In genomic region chr11:60016726-60017125, GRCm38 (mm10) we compare ENCODE assay signal across 16 mouse cellular contexts. TPM values are rescaled to one million over a fixed set of nuclear protein-coding genes. Genes with fewer than 3 reads are reported as not detected.
DNase-seq lines count a peak whose midpoint lies in the region; ATAC-seq lines count a peak whose summit lies in the region.
"Had no signal": no experiment of that assay in that cellular context is flagged by ENCODE, and none has a peak within 500 bp of the region (broad histone marks: within the 10 kb centered on the region; RNA-seq: fewer than 3 reads in every experiment).

No protein-coding gene starts in this region.

- 32% methylated on average over 4 of the region's 4 CpGs for WGBS in lung, embryonic 15.5 days
- 21% methylated on average over 4 of the region's 4 CpGs for WGBS in kidney, embryonic 14.5 days

- H3K4me1 ChIP-seq in lung, embryonic 15.5 days, result no peaks in the 10 kb centered on the region
- no peaks in the 10 kb centered on the region for H3K4me1 ChIP-seq in kidney, embryonic 14.5 days (ENCODE audit: control insufficient read depth, insufficient read depth, low read length)
- H3K4me1 ChIP-seq: embryonic facial prominence, embryonic 12.5 days; liver, embryonic 12.5 days had no signal

- ATAC-seq in lung, embryonic 15.5 days (ENCODE audit: borderline replicate concordance, extremely low read depth, low FRiP score, low TSS enrichment), result no peak
- peak; percentile 39; the same call in 1 of the 2 replicates for ATAC-seq in kidney, embryonic 14.5 days (ENCODE audit: low FRiP score, low TSS enrichment)
- ATAC-seq: intestine, embryonic 16.5 days; liver, embryonic 12.5 days had no signal

- 0 out of 2 replicates have a peak overlapping the region, but pooled peaks have one; percentile 53 for H3K27ac ChIP-seq in lung, embryonic 15.5 days
- no peak overlapping the region for H3K27ac ChIP-seq in kidney, embryonic 14.5 days (ENCODE audit: low read depth, low read length)
- H3K27ac ChIP-seq: embryonic facial prominence, embryonic 12.5 days; heart, embryonic 13.5 days; liver, embryonic 12.5 days had no signal

- H3K4me3 ChIP-seq in lung, embryonic 15.5 days, result no peak overlapping the region
- no peak overlapping the region for H3K4me3 ChIP-seq in kidney, embryonic 14.5 days (ENCODE audit: low read length)
- H3K4me3 ChIP-seq: embryonic facial prominence, embryonic 12.5 days; heart, embryonic 13.5 days; liver, embryonic 12.5 days had no signal

- intact Hi-C loops in left cerebral cortex, postnatal 14 days (cut with DNase I), result no loop called here

- DNase-seq in adrenal gland, adult 8-10 months, result peak; percentile 25
- no peak for DNase-seq in adrenal gland, adult 18-20 months (ENCODE audit: low spot score in 2 of 2)
- no peak for DNase-seq in lung, postnatal 10 days
- DNase-seq in mesoderm, embryonic 11.5 days (ENCODE audit: low read depth, low spot score), result peak; percentile 20
- no peak for DNase-seq in thymus, postnatal 14 days
- DNase-seq in left cerebral cortex, postnatal 14 days (ENCODE audit: low spot score in 2 of 2), result no peak
- DNase-seq: cerebellum, postnatal 10 days; gastrocnemius, postnatal 36 days; left cerebral cortex, postnatal 4 days had no signal

- no peaks in the 10 kb centered on the region for H3K36me3 ChIP-seq in lung, embryonic 15.5 days
- no peaks in the 10 kb centered on the region for H3K36me3 ChIP-seq in kidney, embryonic 14.5 days (ENCODE audit: control insufficient read depth, insufficient read depth, low read length)
- H3K36me3 ChIP-seq: embryonic facial prominence, embryonic 12.5 days; heart, embryonic 13.5 days; liver, embryonic 12.5 days had no signal

- H3K9me3 ChIP-seq in lung, embryonic 15.5 days, result no peaks in the 10 kb centered on the region
- no peaks in the 10 kb centered on the region for H3K9me3 ChIP-seq in kidney, embryonic 14.5 days (ENCODE audit: control insufficient read depth, low read length)
- H3K9me3 ChIP-seq: embryonic facial prominence, embryonic 12.5 days; heart, embryonic 13.5 days; liver, embryonic 12.5 days had no signal

- no peak overlapping the region for H3K9ac ChIP-seq in lung, embryonic 15.5 days
- no peak overlapping the region for H3K9ac ChIP-seq in kidney, embryonic 14.5 days (ENCODE audit: low read depth, low read length)
- H3K9ac ChIP-seq: embryonic facial prominence, embryonic 12.5 days; heart, embryonic 13.5 days; liver, embryonic 12.5 days had no signal

- no peaks in the 10 kb centered on the region for H3K27me3 ChIP-seq in lung, embryonic 15.5 days
- no peaks in the 10 kb centered on the region for H3K27me3 ChIP-seq in kidney, embryonic 14.5 days (ENCODE audit: control insufficient read depth, insufficient read depth, low read length)
- H3K27me3 ChIP-seq: embryonic facial prominence, embryonic 12.5 days; heart, embryonic 13.5 days; liver, embryonic 12.5 days had no signal

- H3K4me2 ChIP-seq in lung, embryonic 15.5 days, result no peak overlapping the region
- H3K4me2 ChIP-seq in kidney, embryonic 14.5 days (replicated peaks; ENCODE audit: low read depth, low read length), result no peak overlapping the region
- H3K4me2 ChIP-seq: embryonic facial prominence, embryonic 12.5 days; heart, embryonic 13.5 days; liver, embryonic 12.5 days; midbrain, embryonic 11.5 days had no signal

RNA-seq across cellular contexts. Expression of gene Pemt, which starts 29.6 kb away (rescaled TPM):
- 1 to 10 TPM; 4.9 to 9.5 (median 7.8) TPM for total RNA-seq in adrenal gland, adult 8-10 months (2022)
- 10 to 100 TPM in 1 of 2 experiments, 1 to 10 TPM in 1; 5.5 to 11.1 TPM for total RNA-seq in adrenal gland, adult 18-20 months (2021)
- polyA plus RNA-seq in lung, embryonic 15.5 days (2015; fragmentation: Nextera tagmentation; extraction: Ambion mirVana), result 6.7 and 8.1 TPM in 2 replicates
- 13.6 and 13.9 TPM in 2 replicates for polyA plus RNA-seq in kidney, embryonic 14.5 days (2014; fragmentation: Nextera tagmentation; extraction: Ambion mirVana)
- total RNA-seq in left cerebral cortex, postnatal 14 days (2021), result 1 to 10 TPM; 4.9 to 6.1 TPM

RNA-seq across cellular contexts. Expression of gene Rasd1, which starts 52.0 kb away (rescaled TPM):
- total RNA-seq in adrenal gland, adult 8-10 months (2022), result 10 to 100 TPM; 19.1 to 34.7 (median 26.7) TPM
- total RNA-seq in adrenal gland, adult 18-20 months (2021), result 10 to 100 TPM; 17.5 to 20.2 TPM
- 2.5 and 3.3 TPM in 2 replicates for polyA plus RNA-seq in lung, embryonic 15.5 days (2015; fragmentation: Nextera tagmentation; extraction: Ambion mirVana)
- polyA plus RNA-seq in kidney, embryonic 14.5 days (2014; fragmentation: Nextera tagmentation; extraction: Ambion mirVana), result 3.0 and 3.6 TPM in 2 replicates
- 1 to 10 TPM; 6.5 to 6.6 TPM for total RNA-seq in left cerebral cortex, postnatal 14 days (2021)

Comparison
In these comparisons a context has a peak if more than half of its experiments do, and no peak if none do; other contexts are left out.
1. DNase-seq: peak in adrenal gland, adult 8-10 months (single experiment) and mesoderm, embryonic 11.5 days (single experiment); none in adrenal gland, adult 18-20 months (0 of 2), lung, postnatal 10 days (single experiment), thymus, postnatal 14 days (single experiment) and left cerebral cortex, postnatal 14 days (0 of 2).